Mouse (Mus musculus): ENCODE measurements around the gene Fam3c. TPM values are rescaled to one million over a fixed set of nuclear protein-coding genes. Genes with fewer than 3 reads are reported as not detected.
A peak's percentile ranks its signal among the peaks of the same experiment; 100 is the strongest.

Gene Fam3c
- polyA plus RNA-seq, 2 experiments, result 4.7 to 13.3 TPM

- 1% methylated on average over 59 of the region's 62 CpGs for WGBS (ENCODE audit: insufficient replicate concordance)
- Histone ChIP-seq H3K4me3 (ENCODE audit: insufficient read depth in 1 of 2, low read depth in 2 of 2, low read length in 2 of 2) (peak overlapping the region; percentile 62 to 76), H3K9ac (replicated peaks) (peak overlapping the region; percentile 66), H3K4me1 (replicated peaks; ENCODE audit: control insufficient read depth in 2 of 2, insufficient read depth in 2 of 2, low read length in 1 of 2) (peaks cover 6 to 14% of the 10 kb centered on the region in 2 experiments; a peak in 2 of 4 replicates), H3K27me3 (ENCODE audit: control insufficient read depth, insufficient read depth, low read length) (no peaks in the 10 kb centered on the region), H3K9me3 (ENCODE audit: control insufficient read depth, low read length) (no peaks in the 10 kb centered on the region), H3K36me3 (replicated peaks; ENCODE audit: control insufficient read depth, insufficient read depth, low read depth) (no peaks in the 10 kb centered on the region), H3K4me2 (ENCODE audit: low read depth) (peak overlapping the region; percentile 88), H3K27ac (no peak overlapping the region)
- DNase-seq (ENCODE audit: low read depth in 3 of 3, low spot score in 3 of 3), result no peak
- ATAC-seq (ENCODE audit: insufficient read depth), result no peak
- TF ChIP-seq EP300 (IDR thresholded peaks at IDR 0.05; ENCODE audit: low read depth), result no peak
- no peak for TF ChIP-seq CTCF (IDR thresholded peaks at IDR 0.05; ENCODE audit: low read depth)
Measured at GRCm38 (mm10) chr6:22355396-22356085, 502 bp downstream of the Fam3c start.

- DNase-seq (ENCODE audit: low read depth in 3 of 3, low spot score in 3 of 3) (no peak), ATAC-seq (ENCODE audit: insufficient read depth) (no peak)
- Histone ChIP-seq H3K36me3 (replicated peaks; ENCODE audit: control insufficient read depth, insufficient read depth, low read depth) (no peaks in the 10 kb centered on the region), H3K4me3 (ENCODE audit: insufficient read depth in 1 of 2, low read depth in 2 of 2, low read length in 2 of 2) (peak overlapping the region in 1 of 2 experiments; percentile 76; a peak in 1 of 4 replicates), H3K9me3 (ENCODE audit: control insufficient read depth, low read length) (no peaks in the 10 kb centered on the region), H3K9ac (replicated peaks) (no peak overlapping the region), H3K4me1 (replicated peaks; ENCODE audit: control insufficient read depth in 2 of 2, insufficient read depth in 2 of 2, low read length in 1 of 2) (peaks cover 6 to 21% of the 10 kb centered on the region in 2 experiments; a peak in 2 of 4 replicates), H3K27ac (no peak overlapping the region), H3K4me2 (ENCODE audit: low read depth) (peak overlapping the region; percentile 88), H3K27me3 (ENCODE audit: control insufficient read depth, insufficient read depth, low read length) (no peaks in the 10 kb centered on the region)
- 82% methylated on average over 7 of the region's 7 CpGs for WGBS (ENCODE audit: insufficient replicate concordance)
- TF ChIP-seq CTCF (IDR thresholded peaks at IDR 0.05; ENCODE audit: low read depth), result no peak
- no peak for TF ChIP-seq EP300 (IDR thresholded peaks at IDR 0.05; ENCODE audit: low read depth)
Measured at GRCm38 (mm10) chr6:22354675-22355074, 1.4 kb downstream of the Fam3c start.

GRCm38 (mm10) chr6:22354031-22354430, 2.0 kb downstream of the Fam3c start:
- Histone ChIP-seq H3K4me3 (ENCODE audit: insufficient read depth in 1 of 2, low read depth in 2 of 2, low read length in 2 of 2) (no peak overlapping the region), H3K4me2 (ENCODE audit: low read depth) (no peak overlapping the region), H3K9me3 (ENCODE audit: control insufficient read depth, low read length) (no peaks in the 10 kb centered on the region), H3K4me1 (replicated peaks; ENCODE audit: control insufficient read depth in 2 of 2, insufficient read depth in 2 of 2, low read length in 1 of 2) (peaks cover 6 to 25% of the 10 kb centered on the region in 2 experiments; a peak in 2 of 4 replicates), H3K27ac (no peak overlapping the region), H3K9ac (replicated peaks) (no peak overlapping the region), H3K27me3 (ENCODE audit: control insufficient read depth, insufficient read depth, low read length) (no peaks in the 10 kb centered on the region), H3K36me3 (replicated peaks; ENCODE audit: control insufficient read depth, insufficient read depth, low read depth) (no peaks in the 10 kb centered on the region)
- WGBS (ENCODE audit: insufficient replicate concordance), result 47% methylated on average over 1 of the region's 1 CpGs
- no peak for DNase-seq (ENCODE audit: low read depth in 3 of 3, low spot score in 3 of 3)
- TF ChIP-seq CTCF (IDR thresholded peaks at IDR 0.05; ENCODE audit: low read depth) (no peak), EP300 (IDR thresholded peaks at IDR 0.05; ENCODE audit: low read depth) (no peak)
- no peak for ATAC-seq (ENCODE audit: insufficient read depth)

- no peak overlapping the region for H3K4me2 ChIP-seq (ENCODE audit: low read depth)
- 55% methylated on average over 9 of the region's 9 CpGs for WGBS (ENCODE audit: insufficient replicate concordance)
- no peaks in the 10 kb centered on the region for H3K9me3 ChIP-seq (ENCODE audit: control insufficient read depth, low read length)
- no peak overlapping the region for H3K9ac ChIP-seq (replicated peaks)
- H3K36me3 ChIP-seq (replicated peaks; ENCODE audit: control insufficient read depth, insufficient read depth, low read depth), result no peaks in the 10 kb centered on the region
- H3K27ac ChIP-seq, result no peak overlapping the region
- H3K27me3 ChIP-seq (ENCODE audit: control insufficient read depth, insufficient read depth, low read length), result no peaks in the 10 kb centered on the region
- DNase-seq (ENCODE audit: low read depth in 3 of 3, low spot score in 3 of 3), result no peak
- H3K4me3 ChIP-seq (ENCODE audit: insufficient read depth in 1 of 2, low read depth in 2 of 2, low read length in 2 of 2), result no peak overlapping the region
- peaks cover 6 to 25% of the 10 kb centered on the region in 2 experiments; a peak in 2 of 4 replicates for H3K4me1 ChIP-seq (replicated peaks; ENCODE audit: control insufficient read depth in 2 of 2, insufficient read depth in 2 of 2, low read length in 1 of 2)
- no peak for TF ChIP-seq CTCF (IDR thresholded peaks at IDR 0.05; ENCODE audit: low read depth)
- TF ChIP-seq EP300 (IDR thresholded peaks at IDR 0.05; ENCODE audit: low read depth), result no peak
- no peak for ATAC-seq (ENCODE audit: insufficient read depth)
Measured at GRCm38 (mm10) chr6:22351551-22351950, 4.5 kb downstream of the Fam3c start.

DNA sequence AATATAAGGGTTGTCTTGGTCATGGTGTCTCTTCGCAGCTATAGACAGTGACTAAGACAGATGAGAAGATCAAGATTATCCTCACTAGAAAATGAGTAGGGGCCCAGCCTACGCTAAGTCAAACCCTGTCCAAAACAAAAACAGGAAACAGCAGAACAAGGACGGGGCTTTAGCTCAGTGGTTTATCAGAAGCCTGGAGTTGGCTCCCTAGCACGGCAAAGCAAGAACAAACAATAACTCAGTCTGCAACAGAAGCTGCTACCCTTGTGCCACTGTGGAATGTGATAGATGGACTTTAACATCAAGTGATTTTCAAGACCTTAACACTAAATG, 5.8 kb downstream of the Fam3c start:
- ATAC-seq (ENCODE audit: insufficient read depth) (0 out of 2 replicates have a peak, but pooled peaks have one; percentile 15), DNase-seq (ENCODE audit: low read depth in 3 of 3, low spot score in 3 of 3) (no peak)
- Histone ChIP-seq H3K27ac (no peak overlapping the region), H3K4me3 (ENCODE audit: insufficient read depth in 1 of 2, low read depth in 2 of 2, low read length in 2 of 2) (no peak overlapping the region), H3K4me1 (replicated peaks; ENCODE audit: control insufficient read depth in 2 of 2, insufficient read depth in 2 of 2, low read length in 1 of 2) (peaks cover 5 to 25% of the 10 kb centered on the region in 2 experiments; a peak in 3 of 4 replicates), H3K27me3 (ENCODE audit: control insufficient read depth, insufficient read depth, low read length) (no peaks in the 10 kb centered on the region), H3K9me3 (ENCODE audit: control insufficient read depth, low read length) (no peaks in the 10 kb centered on the region), H3K36me3 (replicated peaks; ENCODE audit: control insufficient read depth, insufficient read depth, low read depth) (no peaks in the 10 kb centered on the region), H3K9ac (replicated peaks) (no peak overlapping the region), H3K4me2 (ENCODE audit: low read depth) (no peak overlapping the region)
- 31% methylated on average over 4 of the region's 4 CpGs for WGBS (ENCODE audit: insufficient replicate concordance)
- TF ChIP-seq CTCF (IDR thresholded peaks at IDR 0.05; ENCODE audit: low read depth), result no peak
- no peak for TF ChIP-seq EP300 (IDR thresholded peaks at IDR 0.05; ENCODE audit: low read depth)
